Mouse (Mus musculus) c-Kit-positive CD71-negative TER-119-negative erythroid progenitor cells, embryonic 14.5 days (primary cell): ENCODE measurements around the gene Fus.
"Not testable (repeated sequence)": the region's sequence is repeated elsewhere in the genome, so short reads cannot be mapped to it uniquely, and the experiment has no call there.

Source experiments
- DNase-seq: peaks from one replicate; pipeline ENCODE4 v3.0.0-alpha.2; 2013; ENCODE audit warnings: low read depth

Fus gene

DNA sequence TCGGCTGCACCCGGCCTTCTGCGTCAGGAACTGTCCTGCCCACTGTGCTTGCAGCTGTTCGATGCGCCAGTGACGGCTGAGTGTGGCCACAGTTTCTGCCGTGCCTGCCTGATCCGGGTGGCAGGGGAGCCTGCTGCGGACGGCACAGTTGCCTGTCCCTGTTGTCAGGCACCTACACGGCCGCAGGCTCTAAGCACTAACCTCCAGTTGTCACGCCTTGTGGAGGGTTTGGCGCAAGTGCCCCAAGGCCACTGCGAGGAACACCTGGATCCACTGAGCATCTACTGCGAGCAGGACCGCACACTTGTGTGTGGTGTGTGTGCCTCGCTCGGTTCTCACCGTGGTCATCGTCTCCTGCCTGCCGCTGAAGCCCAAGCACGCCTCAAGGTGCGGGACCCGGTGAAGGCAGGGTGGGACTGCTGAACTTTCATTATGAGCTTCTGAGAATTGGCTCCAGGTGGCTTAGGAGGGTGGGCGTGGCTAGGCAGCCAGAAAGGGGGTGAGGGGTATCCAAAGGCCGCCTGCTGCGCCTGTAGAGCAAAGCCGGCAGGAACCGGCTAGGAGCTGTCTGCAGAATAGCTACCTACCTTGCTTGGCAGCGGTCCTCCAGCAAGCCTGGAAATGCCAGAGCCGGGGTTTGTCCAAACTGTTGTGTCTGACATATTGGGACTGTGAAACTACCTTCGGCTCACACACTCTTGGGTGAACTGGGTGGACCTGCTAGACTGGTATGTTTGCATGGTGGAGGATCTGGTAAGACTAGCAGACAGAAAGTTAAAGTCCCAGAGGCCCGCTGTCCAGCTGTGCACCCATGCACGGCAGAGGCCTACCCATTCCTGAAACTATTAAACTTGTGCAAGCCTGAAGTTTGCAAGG, 37.5 kb downstream of the Fus start:
- DNase-seq = no peak

DNA sequence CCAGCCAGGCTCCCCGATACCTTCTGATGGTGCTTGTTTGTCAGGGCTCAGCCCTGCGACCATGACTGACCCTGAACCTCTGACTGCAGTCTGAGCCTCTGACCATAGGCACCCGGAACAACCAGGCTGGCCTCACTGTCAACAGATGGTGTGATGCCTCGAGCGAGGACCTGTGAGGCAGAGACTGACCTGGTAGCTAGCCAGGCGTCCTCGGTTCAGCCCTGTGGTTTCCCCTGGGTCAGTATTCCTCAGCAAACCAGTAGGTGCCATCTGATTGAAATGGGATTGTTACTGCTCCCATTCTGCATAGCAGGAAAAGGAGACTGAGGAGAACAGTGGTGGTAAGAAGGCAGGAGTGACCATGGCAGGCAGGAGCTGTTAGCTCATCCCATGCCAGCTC, 38.9 kb downstream of the Fus start:
- DNase-seq = no peak

DNA sequence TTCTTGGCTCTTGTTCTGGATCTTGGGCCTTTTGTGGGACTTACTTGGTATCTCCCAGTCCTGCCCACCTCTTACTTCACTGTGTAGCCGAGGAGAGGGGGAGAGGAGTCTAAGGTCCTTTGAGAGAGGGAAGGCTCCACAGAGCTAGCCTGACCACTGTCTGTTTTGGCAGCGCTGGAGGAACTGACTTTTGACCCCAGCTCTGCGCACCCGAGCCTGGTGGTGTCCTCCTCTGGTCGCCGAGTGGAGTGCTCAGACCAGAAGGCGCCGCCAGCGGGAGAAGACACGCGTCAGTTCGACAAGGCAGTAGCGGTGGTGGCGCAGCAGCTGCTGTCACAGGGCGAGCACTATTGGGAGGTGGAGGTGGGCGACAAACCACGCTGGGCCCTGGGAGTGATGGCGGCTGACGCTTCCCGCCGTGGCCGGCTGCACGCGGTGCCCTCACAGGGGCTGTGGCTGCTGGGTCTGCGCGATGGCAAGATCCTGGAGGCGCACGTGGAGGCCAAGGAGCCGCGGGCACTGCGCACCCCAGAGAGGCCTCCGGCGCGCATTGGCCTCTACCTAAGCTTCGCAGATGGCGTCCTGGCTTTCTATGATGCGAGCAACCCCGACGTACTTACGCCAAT, 42.6 kb downstream of the Fus start:
- no peak for DNase-seq

DNA sequence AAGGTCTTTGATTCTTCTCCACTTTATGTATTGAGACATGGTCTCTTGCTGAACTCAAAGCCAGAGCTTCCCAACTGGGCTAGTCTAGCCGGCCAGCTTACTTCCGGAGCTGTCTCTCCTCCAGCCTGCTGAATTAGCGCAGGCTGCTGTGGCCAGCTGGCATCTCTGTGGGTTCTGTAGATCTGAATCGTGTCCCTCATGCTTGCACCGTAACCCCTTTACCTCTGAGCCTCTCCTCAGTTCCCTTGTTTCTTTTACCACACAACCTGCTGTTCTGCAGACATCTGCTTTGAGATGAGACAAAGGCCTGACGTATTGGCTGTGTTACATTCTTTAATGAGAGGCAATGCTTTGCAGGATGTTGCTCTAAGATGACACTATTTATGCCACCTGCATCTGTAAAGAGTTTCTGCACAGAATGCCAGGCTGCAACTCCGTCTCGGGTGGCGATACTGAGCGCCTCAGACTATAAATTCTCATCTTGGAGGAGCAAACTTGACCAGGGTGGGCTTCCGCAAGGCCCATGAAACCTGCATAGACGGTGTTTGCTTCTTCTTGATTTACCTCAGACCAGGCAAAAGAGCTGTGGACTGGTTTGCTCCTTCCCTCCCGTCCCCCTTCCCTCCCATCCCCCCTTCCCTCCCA, 45.0 kb downstream of the Fus start:
- no peak for DNase-seq

DNA sequence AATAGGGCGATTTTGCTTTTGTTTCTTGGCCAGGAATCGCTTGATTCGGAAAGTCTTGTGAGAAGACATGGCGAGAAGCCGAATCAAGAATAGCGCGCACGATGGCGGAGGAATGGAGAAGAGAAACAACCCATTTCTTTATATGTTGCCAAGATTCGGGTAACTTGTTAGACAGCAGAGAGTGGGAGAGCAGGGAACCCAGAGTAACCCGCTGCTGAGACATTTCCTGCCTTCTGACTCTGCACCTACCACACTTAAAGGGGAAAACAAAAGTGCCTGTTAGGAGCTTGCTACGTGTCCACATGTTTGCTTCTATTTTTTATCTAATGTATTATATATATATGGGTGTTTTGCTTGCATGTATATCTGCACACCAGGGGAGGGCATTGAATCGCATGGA, 45.9 kb downstream of the Fus start:
- no peak for DNase-seq

DNA sequence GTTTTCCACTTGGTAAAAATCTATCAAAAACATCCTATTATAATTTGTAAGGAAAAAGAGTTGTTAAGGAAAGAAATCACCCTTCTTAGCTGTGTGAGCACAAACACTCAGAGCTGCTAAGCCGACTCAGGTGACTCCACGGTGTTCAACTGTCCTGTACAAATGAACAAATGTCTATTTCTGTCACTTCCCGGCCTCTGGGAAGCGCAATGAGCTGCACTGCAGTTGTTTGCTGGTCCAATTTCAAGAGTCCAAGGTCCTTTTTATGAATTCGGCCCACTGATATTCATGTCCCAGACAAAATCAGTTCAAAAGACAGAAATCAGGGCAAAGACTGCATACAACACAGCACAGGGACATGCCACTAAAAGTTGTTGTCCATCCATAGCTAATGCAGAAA, 48.9 kb downstream of the Fus start:
- DNase-seq = not testable (repeated sequence)

DNA sequence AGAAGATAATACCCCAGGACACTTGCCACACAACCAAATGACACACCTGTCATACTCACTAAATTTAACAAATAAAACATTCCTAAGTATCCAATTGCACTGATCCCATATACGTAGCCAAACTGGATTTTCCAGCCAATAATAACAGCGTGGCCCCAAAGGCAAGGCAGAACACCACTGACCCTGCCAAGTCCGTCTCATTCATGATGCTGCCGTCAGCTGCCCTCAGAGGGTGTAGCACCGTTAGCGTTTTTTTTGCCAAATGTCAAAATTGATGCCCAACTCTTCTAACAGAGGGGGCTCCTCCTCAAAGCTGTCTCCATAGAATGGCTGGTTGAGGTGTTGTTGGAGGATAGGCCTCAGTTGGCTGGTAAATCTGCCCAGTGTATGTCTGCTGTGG, 49.4 kb downstream of the Fus start:
- no peak for DNase-seq

DNA sequence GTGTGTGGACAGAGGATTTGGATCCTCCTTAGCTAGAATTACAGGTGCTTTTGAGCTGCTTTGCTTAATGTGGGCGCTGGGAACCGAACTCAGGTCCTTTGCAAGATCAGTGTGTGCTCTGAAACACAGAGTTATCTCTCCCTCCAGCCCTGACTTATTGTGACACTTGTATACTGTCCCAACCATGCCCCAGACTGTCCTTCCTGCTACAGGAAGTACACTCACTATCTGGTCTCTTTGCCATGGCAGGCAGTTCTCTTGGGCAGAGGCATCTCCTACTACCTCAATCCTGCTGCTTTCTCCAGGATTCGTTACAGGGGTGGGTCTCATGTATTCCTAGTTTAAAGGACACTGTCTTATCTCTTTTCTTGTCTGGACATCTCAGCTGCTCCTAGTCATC, 51.0 kb downstream of the Fus start:
- no peak for DNase-seq

DNA sequence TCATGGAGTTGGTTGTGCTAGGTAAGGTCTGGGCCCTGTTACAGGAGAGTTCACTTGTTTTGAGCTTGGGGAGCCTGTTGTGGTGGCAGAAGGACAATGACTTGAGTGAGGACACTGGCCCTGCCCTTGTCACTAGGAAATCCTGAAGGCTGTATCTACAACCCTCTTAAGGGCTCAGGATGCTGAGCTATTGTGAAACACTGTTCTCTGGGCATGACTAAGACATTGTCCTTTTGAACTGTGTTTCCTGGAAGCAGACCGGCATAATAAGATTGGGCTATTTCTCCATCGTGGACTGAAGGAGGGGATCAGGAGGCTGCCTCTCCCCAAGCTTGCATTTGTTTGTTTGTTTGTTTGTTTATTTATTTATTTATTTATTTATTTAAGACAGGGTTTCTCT, 51.9 kb downstream of the Fus start:
- DNase-seq = no peak

DNA sequence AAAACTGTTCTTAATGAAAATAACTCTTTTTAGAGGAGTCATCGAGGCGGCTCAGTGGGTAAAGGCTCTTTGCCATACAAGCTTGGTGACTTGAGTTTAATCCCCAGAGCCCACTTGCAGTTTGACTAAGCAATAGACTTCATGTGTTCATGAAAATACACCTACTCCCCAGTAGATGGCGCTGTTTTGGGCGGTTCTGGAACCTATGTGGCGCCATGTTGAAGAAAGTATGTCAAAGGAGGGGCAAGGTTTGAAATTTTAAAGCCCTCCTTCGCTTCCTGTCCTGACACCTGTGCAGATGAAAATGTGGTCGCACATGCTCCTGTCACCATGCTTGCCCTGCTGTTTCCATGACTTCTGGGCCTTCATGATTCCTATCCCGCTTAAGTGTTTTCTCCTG, 55.7 kb downstream of the Fus start:
- DNase-seq = no peak

DNA sequence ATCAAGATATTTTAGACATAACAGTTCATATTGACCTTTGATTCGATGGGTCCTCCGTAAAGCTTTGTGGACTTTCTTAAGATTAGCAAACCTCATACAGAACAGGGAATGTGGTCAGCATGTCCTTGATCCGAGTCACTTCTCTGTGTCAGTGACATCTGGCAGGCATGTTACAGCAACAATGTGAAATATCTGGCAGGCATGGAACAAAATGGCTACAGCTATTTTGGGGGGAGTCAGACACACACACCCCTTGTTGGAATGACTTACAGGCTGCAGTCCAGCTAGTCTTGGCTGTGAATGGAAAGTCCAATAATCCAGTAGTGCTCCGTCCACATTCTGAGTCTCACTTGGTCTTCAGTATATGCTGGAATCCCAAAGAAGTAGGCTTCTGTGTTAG, 56.3 kb downstream of the Fus start:
- DNase-seq = no peak

DNA sequence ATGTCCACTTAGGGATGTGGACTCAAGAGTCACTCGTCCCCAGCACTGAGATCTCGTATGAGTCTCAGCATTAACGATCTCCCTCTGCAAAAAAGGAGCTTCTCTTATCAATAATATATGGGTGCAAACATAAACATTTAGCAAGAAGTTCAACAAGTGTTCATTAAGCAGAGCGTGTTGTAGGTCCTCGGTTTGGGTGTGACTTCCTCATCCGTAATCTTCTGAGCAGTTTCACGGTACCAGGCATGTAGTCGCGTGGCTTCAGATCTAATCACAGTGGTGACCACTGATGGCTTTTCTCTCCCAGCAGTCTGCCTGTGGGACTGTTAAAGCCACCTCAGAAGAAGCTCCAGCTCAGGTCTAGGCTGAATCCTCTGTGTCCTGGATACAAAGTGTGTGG, 57.1 kb downstream of the Fus start:
- DNase-seq = no peak

DNA sequence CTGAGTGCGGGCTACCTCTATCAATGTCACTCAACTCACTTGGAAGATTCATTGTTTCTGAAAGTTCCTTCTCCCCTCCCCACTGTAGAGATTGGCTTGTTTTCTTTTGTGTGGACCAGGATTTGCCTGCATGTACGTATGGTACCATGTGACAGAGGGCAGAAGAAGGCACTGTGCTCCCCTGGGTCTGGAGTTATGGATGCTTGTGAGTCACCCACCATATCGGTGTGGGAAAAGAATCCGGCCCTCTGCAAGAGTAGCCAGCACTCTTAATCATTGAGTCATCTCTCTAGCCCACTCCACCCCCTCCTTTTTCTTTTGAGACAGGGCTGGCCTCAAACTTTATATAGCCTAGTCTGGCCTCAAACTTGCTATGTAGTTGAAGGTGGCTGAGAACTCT, 57.7 kb downstream of the Fus start:
- DNase-seq = no peak

DNA sequence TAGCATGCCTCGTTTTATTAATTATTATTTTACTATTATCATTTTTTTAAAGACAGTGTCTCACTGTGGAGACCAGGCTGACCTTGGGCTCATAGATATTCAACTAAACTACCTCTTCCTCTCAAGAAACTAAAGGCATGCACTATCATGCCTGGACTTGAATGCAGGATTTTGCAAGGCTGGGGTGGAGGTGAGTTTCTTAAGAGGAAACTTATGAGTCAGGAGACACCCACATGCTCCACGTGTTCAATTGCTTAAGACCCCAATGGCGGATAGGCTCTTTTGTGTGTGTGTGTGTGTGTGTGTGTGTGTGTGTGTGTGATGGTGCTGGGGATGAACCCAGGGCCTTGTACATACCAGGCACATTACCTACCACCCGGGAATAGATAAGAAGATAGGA, 58.1 kb downstream of the Fus start:
- DNase-seq = no peak

DNA sequence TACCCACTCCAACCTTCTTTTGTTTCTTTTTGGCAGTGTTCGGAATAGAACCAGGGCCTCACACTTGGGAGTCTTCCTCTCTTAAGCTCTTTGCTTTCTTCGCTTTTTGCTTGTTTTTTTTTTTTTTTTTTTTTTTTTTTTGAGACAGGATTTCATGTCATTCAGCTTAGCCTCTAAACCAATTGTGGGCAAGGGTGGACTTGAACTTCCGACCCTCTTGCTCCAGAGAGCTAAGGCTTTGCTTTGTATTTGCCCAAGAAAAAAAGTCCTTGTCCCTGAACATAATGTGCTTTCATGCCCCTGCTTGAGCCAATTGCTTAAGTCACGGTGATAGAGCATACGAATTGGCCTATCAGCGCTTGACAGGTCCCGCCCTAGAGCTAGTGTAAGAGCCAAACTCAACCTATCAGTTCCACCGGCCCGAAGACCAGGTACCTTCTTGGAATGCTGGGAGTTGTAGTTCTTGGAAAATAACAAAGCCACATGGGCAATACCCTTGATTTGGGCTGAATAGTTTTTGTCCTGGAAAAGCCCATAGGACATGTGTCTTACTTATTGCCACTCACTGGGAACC, 64.2 kb downstream of the Fus start:
- DNase-seq = no peak

DNA sequence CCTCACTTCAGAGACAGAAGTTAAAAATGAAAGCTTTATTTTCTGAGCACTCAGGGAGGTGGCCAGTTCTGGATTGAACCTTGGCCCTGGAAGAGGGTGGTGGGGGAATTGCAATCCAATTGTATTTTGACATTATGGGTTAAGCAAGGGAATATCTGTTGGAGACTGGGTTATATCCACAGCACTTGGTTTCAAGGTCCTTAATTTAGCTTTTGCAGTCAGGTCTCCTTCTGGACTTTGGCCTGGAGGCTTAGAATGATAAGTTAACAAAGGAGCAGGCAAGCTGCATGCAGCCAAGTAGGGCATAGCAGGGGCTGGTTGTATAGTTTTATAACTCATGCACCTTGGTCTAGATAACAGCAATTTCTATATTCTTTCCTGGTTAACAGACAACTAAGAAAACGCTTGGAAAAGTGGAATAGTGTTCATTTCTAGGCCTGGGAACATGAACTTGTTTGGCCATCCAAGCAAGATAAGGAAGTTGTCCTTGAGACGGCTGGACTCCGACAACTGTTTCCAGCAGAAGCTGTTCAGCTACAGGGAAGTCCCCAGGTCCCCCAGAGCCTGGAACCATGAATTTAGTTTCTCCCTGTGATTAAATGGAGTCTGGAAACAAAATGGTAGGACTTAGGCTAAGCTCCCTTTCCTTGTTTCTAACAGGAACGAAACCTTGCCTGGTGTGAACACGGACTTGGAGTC, 65.2 kb downstream of the Fus start:
- DNase-seq = no peak

DNA sequence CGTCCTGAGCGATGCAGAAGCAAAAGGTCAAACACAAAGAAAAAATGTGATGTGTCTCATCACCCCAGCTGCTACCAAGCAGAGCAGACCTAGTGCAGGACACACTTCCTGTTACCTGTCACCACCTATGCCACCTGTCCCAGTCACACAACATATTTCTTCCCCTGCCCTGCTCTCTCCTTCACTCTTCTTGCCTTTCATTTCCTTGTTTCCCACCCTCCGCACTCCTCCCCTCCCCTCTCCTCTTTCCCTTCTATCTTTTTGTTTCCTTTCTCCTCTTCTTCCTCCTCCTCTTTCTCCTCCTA, 65.7 kb downstream of the Fus start:
- DNase-seq = no peak

DNA sequence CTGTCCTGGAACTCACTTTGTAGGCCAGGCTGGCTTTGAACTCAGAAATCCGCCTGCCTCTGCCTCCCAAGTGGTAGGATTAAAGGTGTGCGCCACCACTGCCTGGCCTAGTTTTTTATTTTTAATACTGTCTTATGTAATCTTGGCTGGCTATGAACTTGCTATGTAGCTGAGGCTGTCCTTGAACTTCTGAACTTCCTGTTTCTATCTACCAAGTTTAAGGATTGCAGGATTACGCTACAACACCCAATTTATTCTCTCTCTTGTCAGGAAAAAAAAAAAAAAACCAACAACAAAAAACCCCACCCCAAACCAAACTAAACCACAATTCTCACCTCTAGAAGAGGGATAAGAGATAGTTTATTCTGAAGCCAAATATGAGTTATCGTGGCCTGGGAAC, 66.4 kb downstream of the Fus start:
- DNase-seq = no peak
